8 mouse cellular contexts compared by ENCODE assay signal in genomic region chr17:34591994-34592375, GRCm38 (mm10). TPM values are rescaled to one million over a fixed set of nuclear protein-coding genes. Genes with fewer than 3 reads are reported as not detected.
DNase-seq lines count a peak whose midpoint lies in the region; ATAC-seq and TF ChIP-seq lines count a peak whose summit lies in the region.

No protein-coding gene starts in this region.

- H3K27me3 ChIP-seq in G1E (ENCODE audit: insufficient read depth, low read length): no peaks in the 10 kb centered on the region
- no peaks in the 10 kb centered on the region for H3K27me3 ChIP-seq in forebrain, embryonic 13.5 days
- H3K27me3 ChIP-seq in lung, embryonic 16.5 days (ENCODE audit: control insufficient read depth, insufficient read depth, low read depth, low read length): no peaks in the 10 kb centered on the region

- TF ChIP-seq POLR2A in olfactory bulb, adult 2 months (IDR thresholded peaks at IDR 0.05; ENCODE audit: insufficient read depth, low read depth, low read length): peak; percentile 64

- peak; percentile 40; the same call in 1 of the 2 replicates for ATAC-seq in G1E (ENCODE audit: extremely low read depth, insufficient number of reproducible peaks, low FRiP score, poor library complexity, severe bottlenecking)
- peak; percentile 44 for ATAC-seq in forebrain, embryonic 13.5 days
- ATAC-seq in lung, embryonic 16.5 days (ENCODE audit: low read depth): peak; percentile 58

- peak; percentile 83 for DNase-seq in G1E (ENCODE audit: low spot score)
- DNase-seq in cerebellum, adult 11 months: peak; percentile 81
- DNase-seq in heart, postnatal 25 days (ENCODE audit: low spot score): peak; percentile 67
- DNase-seq in layer of hippocampus, adult 18-20 months (ENCODE audit: low spot score in 2 of 2): peak; percentile 72 to 87
- DNase-seq in thymus, postnatal 0 days (ENCODE audit: low spot score): peak; percentile 88

- TF ChIP-seq CTCF in G1E (IDR thresholded peaks at IDR 0.05; ENCODE audit: low read depth, low read length): no peak
- TF ChIP-seq CTCF in olfactory bulb, adult 2 months (IDR thresholded peaks at IDR 0.05; ENCODE audit: insufficient read depth, low read depth, low read length): no peak

- peak overlapping the region; percentile 97 for H3K4me2 ChIP-seq in forebrain, embryonic 13.5 days
- H3K4me2 ChIP-seq in lung, embryonic 16.5 days (ENCODE audit: low read depth, low read length): peak overlapping the region; percentile 83

- H3K4me3 ChIP-seq in G1E (ENCODE audit: low read depth, low read length): peak overlapping the region; percentile 74
- peak overlapping the region; percentile 85 for H3K4me3 ChIP-seq in forebrain, embryonic 13.5 days
- H3K4me3 ChIP-seq in lung, embryonic 16.5 days (ENCODE audit: low read length): peak overlapping the region; percentile 64
- peak overlapping the region; percentile 89 for H3K4me3 ChIP-seq in olfactory bulb, adult 2 months (ENCODE audit: insufficient read depth, low read depth, low read length)

- intact Hi-C loops in heart, postnatal 25 days (cut with DNase I): no loop called here

- 0% methylated on average over 17 of the region's 35 CpGs for WGBS in forebrain, embryonic 13.5 days
- WGBS in lung, embryonic 16.5 days: 1% methylated on average over 19 of the region's 35 CpGs
- 2% methylated on average over 28 of the region's 35 CpGs for WGBS in olfactory bulb, adult 2 months

- peak overlapping the region; percentile 99 for H3K9ac ChIP-seq in forebrain, embryonic 13.5 days
- H3K9ac ChIP-seq in lung, embryonic 16.5 days (ENCODE audit: low read length): peak overlapping the region; percentile 97

- peaks cover 45% of the 10 kb centered on the region for H3K36me3 ChIP-seq in G1E (replicated peaks)
- peaks cover 24% of the 10 kb centered on the region for H3K36me3 ChIP-seq in forebrain, embryonic 13.5 days (ENCODE audit: poor library complexity, severe bottlenecking)
- peaks cover 18% of the 10 kb centered on the region for H3K36me3 ChIP-seq in lung, embryonic 16.5 days (ENCODE audit: control insufficient read depth, insufficient read depth, low read length)

- H3K4me1 ChIP-seq in G1E (ENCODE audit: insufficient read depth, low read depth, low read length): peaks cover 81% of the 10 kb centered on the region
- H3K4me1 ChIP-seq in forebrain, embryonic 13.5 days: peaks cover 72% of the 10 kb centered on the region
- peaks cover 69% of the 10 kb centered on the region for H3K4me1 ChIP-seq in lung, embryonic 16.5 days (replicated peaks; ENCODE audit: control insufficient read depth, insufficient read depth, low read length)
- peaks cover 42% of the 10 kb centered on the region for H3K4me1 ChIP-seq in olfactory bulb, adult 2 months (ENCODE audit: control insufficient read depth, insufficient read depth, low read length)

- no peaks in the 10 kb centered on the region for H3K9me3 ChIP-seq in G1E (replicated peaks)
- H3K9me3 ChIP-seq in forebrain, embryonic 13.5 days (replicated peaks): no peaks in the 10 kb centered on the region
- H3K9me3 ChIP-seq in lung, embryonic 16.5 days (ENCODE audit: control insufficient read depth, low read length): no peaks in the 10 kb centered on the region

- peak overlapping the region; percentile 99 for H3K27ac ChIP-seq in forebrain, embryonic 13.5 days
- peak overlapping the region; percentile 98 for H3K27ac ChIP-seq in lung, embryonic 16.5 days (ENCODE audit: low read length)
- peak overlapping the region; percentile 97 for H3K27ac ChIP-seq in olfactory bulb, adult 2 months (ENCODE audit: insufficient read depth, low read depth, low read length)

RNA-seq across cellular contexts. Expression of gene Pbx2, which starts 0.9 kb away (rescaled TPM):
- total RNA-seq in G1E (2014; fragmentation: Nextera tagmentation) (35.8 and 44.2 TPM in 2 replicates), G1E (2017) (25.1 and 39.6 TPM in 2 replicates)
- polyA plus RNA-seq in G1E (2012): 137 and 138 TPM in 2 replicates
- polyA plus RNA-seq in forebrain, embryonic 13.5 days (2015; fragmentation: Nextera tagmentation; extraction: Ambion mirVana): 10.2 and 10.5 TPM in 2 replicates
- total RNA-seq in heart, postnatal 25 days (2021): 10 to 100 TPM; 17.6 to 17.8 TPM
- total RNA-seq in layer of hippocampus, adult 18-20 months (2021): 10 to 100 TPM; 67.3 to 69.1 TPM
- 8.5 and 11.4 TPM in 2 replicates for polyA plus RNA-seq in lung, embryonic 16.5 days (2015; fragmentation: Nextera tagmentation; extraction: Ambion mirVana)
- polyA plus RNA-seq in olfactory bulb, adult 2 months (2012; ENCODE audit: insufficient read depth, insufficient read length, low replicate concordance, missing spikeins): not detected in 2 replicates
- polyA plus RNA-seq in thymus, postnatal 0 days (2015; fragmentation: Nextera tagmentation; extraction: Ambion mirVana): 10.4 and 13.3 TPM in 2 replicates

RNA-seq across cellular contexts. Expression of gene Gpsm3, which starts 2.4 kb away (rescaled TPM):
- total RNA-seq in G1E (2014; fragmentation: Nextera tagmentation): 86.3 and 99.5 TPM in 2 replicates
- 33.7 and 43.2 TPM in 2 replicates for total RNA-seq in G1E (2017)
- 399 and 473 TPM in 2 replicates for polyA plus RNA-seq in G1E (2012)
- 2.4 and 3.0 TPM in 2 replicates for polyA plus RNA-seq in forebrain, embryonic 13.5 days (2015; fragmentation: Nextera tagmentation; extraction: Ambion mirVana)
- total RNA-seq in heart, postnatal 25 days (2021): 1 to 10 TPM; 4.1 to 4.2 TPM
- total RNA-seq in layer of hippocampus, adult 18-20 months (2021): 1 to 10 TPM; 1.8 to 2.2 TPM
- polyA plus RNA-seq in lung, embryonic 16.5 days (2015; fragmentation: Nextera tagmentation; extraction: Ambion mirVana): 15.4 and 18.3 TPM in 2 replicates
- polyA plus RNA-seq in olfactory bulb, adult 2 months (2012; ENCODE audit: insufficient read depth, insufficient read length, low replicate concordance, missing spikeins): not detected in 2 replicates
- 228 and 241 TPM in 2 replicates for polyA plus RNA-seq in thymus, postnatal 0 days (2015; fragmentation: Nextera tagmentation; extraction: Ambion mirVana)

RNA-seq across cellular contexts. Expression of gene Ager, which starts 5.7 kb away (rescaled TPM):
- 1.9 and 2.2 TPM in 2 replicates for total RNA-seq in G1E (2014; fragmentation: Nextera tagmentation)
- total RNA-seq in G1E (2017): 2.1 TPM in 2 replicates
- polyA plus RNA-seq in G1E (2012): 5.7 and 6.5 TPM in 2 replicates
- 2.3 and 2.5 TPM in 2 replicates for polyA plus RNA-seq in forebrain, embryonic 13.5 days (2015; fragmentation: Nextera tagmentation; extraction: Ambion mirVana)
- under 1 TPM in 1 of 2 experiments, not detected in 1; 0.56 TPM for total RNA-seq in heart, postnatal 25 days (2021)
- total RNA-seq in layer of hippocampus, adult 18-20 months (2021): under 1 TPM; 0.61 to 0.67 TPM
- polyA plus RNA-seq in lung, embryonic 16.5 days (2015; fragmentation: Nextera tagmentation; extraction: Ambion mirVana): 379 and 478 TPM in 2 replicates
- not detected in 2 replicates for polyA plus RNA-seq in olfactory bulb, adult 2 months (2012; ENCODE audit: insufficient read depth, insufficient read length, low replicate concordance, missing spikeins)
- polyA plus RNA-seq in thymus, postnatal 0 days (2015; fragmentation: Nextera tagmentation; extraction: Ambion mirVana): 2.5 and 4.0 TPM in 2 replicates

RNA-seq across cellular contexts. Expression of gene Rnf5, which starts 11.5 kb away (rescaled TPM):
- total RNA-seq in G1E (2014; fragmentation: Nextera tagmentation): 92.0 and 103 TPM in 2 replicates
- total RNA-seq in G1E (2017): 17.4 and 17.7 TPM in 2 replicates
- polyA plus RNA-seq in G1E (2012): 63.3 and 70.8 TPM in 2 replicates
- polyA plus RNA-seq in forebrain, embryonic 13.5 days (2015; fragmentation: Nextera tagmentation; extraction: Ambion mirVana): 302 TPM in 2 replicates
- 10 to 100 TPM; 34.9 to 35.0 TPM for total RNA-seq in heart, postnatal 25 days (2021)
- total RNA-seq in layer of hippocampus, adult 18-20 months (2021): 10 to 100 TPM; 81.8 to 81.9 TPM
- 128 and 129 TPM in 2 replicates for polyA plus RNA-seq in lung, embryonic 16.5 days (2015; fragmentation: Nextera tagmentation; extraction: Ambion mirVana)
- polyA plus RNA-seq in olfactory bulb, adult 2 months (2012; ENCODE audit: insufficient read depth, insufficient read length, low replicate concordance, missing spikeins): not detected in 2 replicates
- 135 and 144 TPM in 2 replicates for polyA plus RNA-seq in thymus, postnatal 0 days (2015; fragmentation: Nextera tagmentation; extraction: Ambion mirVana)

RNA-seq across cellular contexts. Expression of gene Agpat1, which starts 12.1 kb away (rescaled TPM):
- 96.3 and 96.4 TPM in 2 replicates for total RNA-seq in G1E (2014; fragmentation: Nextera tagmentation)
- total RNA-seq in G1E (2017): 24.7 and 25.8 TPM in 2 replicates
- 163 and 165 TPM in 2 replicates for polyA plus RNA-seq in G1E (2012)
- polyA plus RNA-seq in forebrain, embryonic 13.5 days (2015; fragmentation: Nextera tagmentation; extraction: Ambion mirVana): 74.4 and 77.6 TPM in 2 replicates
- total RNA-seq in heart, postnatal 25 days (2021): 10 to 100 TPM; 65.8 to 66.8 TPM
- total RNA-seq in layer of hippocampus, adult 18-20 months (2021): 100 to 1,000 TPM; 162 to 175 TPM
- 52.1 and 56.0 TPM in 2 replicates for polyA plus RNA-seq in lung, embryonic 16.5 days (2015; fragmentation: Nextera tagmentation; extraction: Ambion mirVana)
- 342 TPM in 1 of 2 replicates, not detected in the other for polyA plus RNA-seq in olfactory bulb, adult 2 months (2012; ENCODE audit: insufficient read depth, insufficient read length, low replicate concordance, missing spikeins)
- polyA plus RNA-seq in thymus, postnatal 0 days (2015; fragmentation: Nextera tagmentation; extraction: Ambion mirVana): 37.5 and 44.9 TPM in 2 replicates

Comparison
In these comparisons a context has a peak if more than half of its experiments do, and no peak if none do; other contexts are left out.
1. Peak in every context shown above with its lines: DNase-seq, ATAC-seq, H3K4me3 ChIP-seq and H3K27ac ChIP-seq.